28 mouse cellular contexts compared by ENCODE assay signal in genomic region chr15:10133781-10134180, GRCm38 (mm10). TPM values are rescaled to one million over a fixed set of nuclear protein-coding genes. Genes with fewer than 3 reads are reported as not detected.
DNase-seq lines count a peak whose midpoint lies in the region; ATAC-seq and TF ChIP-seq lines count a peak whose summit lies in the region.
"Had no signal": no experiment of that assay in that cellular context is flagged by ENCODE, and none has a peak within 500 bp of the region (broad histone marks: within the 10 kb centered on the region; RNA-seq: fewer than 3 reads in every experiment).

No protein-coding gene starts in this region.

- no peaks in the 10 kb centered on the region for H3K36me3 ChIP-seq in thymus, adult 2 months (ENCODE audit: control insufficient read depth, insufficient read depth, low read length)
- no peaks in the 10 kb centered on the region for H3K36me3 ChIP-seq in hindbrain, embryonic 16.5 days (ENCODE audit: control insufficient read depth, insufficient read depth, low read length)
- H3K36me3 ChIP-seq: embryonic facial prominence, embryonic 13.5 days; embryonic facial prominence, embryonic 15.5 days; forebrain, embryonic 10.5 days; forebrain, embryonic 12.5 days; G1E had no signal

- POLR2A ChIA-PET in Patski (lab: Charles Lee) = no interaction called here

- no peaks in the 10 kb centered on the region for H3K4me1 ChIP-seq in thymus, adult 2 months (replicated peaks; ENCODE audit: control insufficient read depth, insufficient read depth, low read length)
- H3K4me1 ChIP-seq in hindbrain, embryonic 16.5 days (ENCODE audit: control insufficient read depth, insufficient read depth, low read depth, low read length) = no peaks in the 10 kb centered on the region
- H3K4me1 ChIP-seq: embryonic facial prominence, embryonic 13.5 days; embryonic facial prominence, embryonic 15.5 days; forebrain, embryonic 10.5 days; forebrain, embryonic 12.5 days had no signal

- H3K4me3 ChIP-seq in layer of hippocampus, adult 2 months = no peak overlapping the region
- no peak overlapping the region for H3K4me3 ChIP-seq in thymus, adult 2 months (ENCODE audit: control insufficient read depth, insufficient read depth, low read length)
- no peak overlapping the region for H3K4me3 ChIP-seq in hindbrain, embryonic 16.5 days (ENCODE audit: low read length)
- H3K4me3 ChIP-seq: embryonic facial prominence, embryonic 13.5 days; embryonic facial prominence, embryonic 15.5 days; erythroblast, embryonic 14.5 days; forebrain, embryonic 10.5 days; forebrain, embryonic 12.5 days had no signal

- DNase-seq in layer of hippocampus, adult 11-12 months (ENCODE audit: low spot score) = peak; percentile 20
- no peak for DNase-seq in layer of hippocampus, postnatal 10 days (ENCODE audit: low spot score in 2 of 2)
- no peak for DNase-seq in Patski (ENCODE audit: low read depth, low spot score)
- DNase-seq in layer of hippocampus, adult 2 months (ENCODE audit: low spot score in 2 of 2) = peak; percentile 41 to 70
- peak; percentile 27 for DNase-seq in layer of hippocampus, adult 9-10 months (ENCODE audit: low spot score)
- no peak for DNase-seq in thymus, postnatal 25 days
- no peak for DNase-seq in thymus, adult 2 months
- DNase-seq: adrenal gland, adult 2 months; adrenal gland, postnatal 10 days; adrenal gland, postnatal 25 days; B cell, adult 2 months; cerebellum, adult 11-12 months; cerebellum, adult 2 months; cerebellum, adult 9-10 months; cerebellum, postnatal 10 days; cerebellum, postnatal 25 days; embryo, embryonic 11 days had no signal

- peak; percentile 39 for ATAC-seq in Patski
- no peak for ATAC-seq in hindbrain, embryonic 16.5 days
- ATAC-seq: CD4-positive, CD25-positive, alpha-beta regulatory T cell, adult 4 months; forebrain, embryonic 14.5 days; forebrain, embryonic 16.5 days had no signal

- peaks cover 14% of the 10 kb centered on the region for H3K27me3 ChIP-seq in Patski
- no peaks in the 10 kb centered on the region for H3K27me3 ChIP-seq in thymus, adult 2 months (ENCODE audit: control insufficient read depth, insufficient read depth, low read length)
- H3K27me3 ChIP-seq in hindbrain, embryonic 16.5 days (replicated peaks; ENCODE audit: control insufficient read depth, insufficient read depth, low read length) = no peaks in the 10 kb centered on the region
- H3K27me3 ChIP-seq: CH12.LX; embryonic facial prominence, embryonic 13.5 days; embryonic facial prominence, embryonic 15.5 days; forebrain, embryonic 12.5 days had no signal

- H3K27ac ChIP-seq in layer of hippocampus, adult 2 months = 0 out of 2 replicates have a peak overlapping the region, but pooled peaks have one; percentile 3
- H3K27ac ChIP-seq in thymus, adult 2 months (ENCODE audit: control insufficient read depth, insufficient read depth, low read length) = no peak overlapping the region
- H3K27ac ChIP-seq in hindbrain, embryonic 16.5 days (ENCODE audit: low read depth, low read length) = no peak overlapping the region
- H3K27ac ChIP-seq: embryonic facial prominence, embryonic 13.5 days; embryonic facial prominence, embryonic 15.5 days; forebrain, embryonic 10.5 days; forebrain, embryonic 12.5 days had no signal

- H3K9me3 ChIP-seq in hindbrain, embryonic 16.5 days (ENCODE audit: control insufficient read depth, low read length) = no peaks in the 10 kb centered on the region
- H3K9me3 ChIP-seq: embryonic facial prominence, embryonic 13.5 days; embryonic facial prominence, embryonic 15.5 days; forebrain, embryonic 10.5 days; forebrain, embryonic 12.5 days; G1E had no signal

- 97% methylated on average over 2 of the region's 2 CpGs for WGBS in thymus, adult 2 months
- 89% methylated on average over 2 of the region's 2 CpGs for WGBS in hindbrain, embryonic 16.5 days

- no peak overlapping the region for H3K4me2 ChIP-seq in hindbrain, embryonic 16.5 days (ENCODE audit: low read length)
- H3K4me2 ChIP-seq: embryonic facial prominence, embryonic 13.5 days; embryonic facial prominence, embryonic 15.5 days; forebrain, embryonic 12.5 days had no signal

- in situ Hi-C loops in Patski (cut with MboI; ENCODE audit: low pct_unique_long_range_greater_than_20kb) = no loop called here

- TF ChIP-seq CTCF in Patski (IDR thresholded peaks at IDR 0.05) = no peak
- no peak for TF ChIP-seq CTCF in layer of hippocampus, adult 2 months (conservative IDR thresholded peaks at IDR 0.05)
- no peak for TF ChIP-seq CTCF in thymus, adult 2 months (IDR thresholded peaks at IDR 0.05; ENCODE audit: borderline replicate concordance, control insufficient read depth, extremely low read depth, insufficient read depth, low read length, poor library complexity)

- TF ChIP-seq POLR2A in thymus, adult 2 months (IDR thresholded peaks at IDR 0.05; ENCODE audit: control insufficient read depth, extremely low read depth, insufficient read depth, low read length, poor library complexity) = no peak

- no peak overlapping the region for H3K9ac ChIP-seq in hindbrain, embryonic 16.5 days (ENCODE audit: low read depth, low read length)
- H3K9ac ChIP-seq: embryonic facial prominence, embryonic 13.5 days; embryonic facial prominence, embryonic 15.5 days; forebrain, embryonic 12.5 days had no signal

- CTCF ChIA-PET in Patski (lab: Charles Lee) = no interaction called here

RNA-seq across cellular contexts. Expression of gene Prlr, which starts 43.3 kb away (rescaled TPM):
- 1 to 10 TPM; 4.0 to 4.4 TPM for total RNA-seq in layer of hippocampus, postnatal 10 days (2021)
- not detected for polyA plus RNA-seq in Patski (2021)
- 1 to 10 TPM; 3.5 to 4.3 TPM for total RNA-seq in layer of hippocampus, adult 2 months (2021)
- polyA plus RNA-seq in thymus, adult 2 months (2012; rRNA removed) = 0.16 and 0.28 TPM in 2 replicates
- 2.8 and 2.9 TPM in 2 replicates for polyA plus RNA-seq in hindbrain, embryonic 16.5 days (2015; fragmentation: Nextera tagmentation; extraction: Ambion mirVana)
- total RNA-seq: CH12.LX had no signal
- polyA plus RNA-seq: erythroblast, embryonic 14.5 days; G1E had no signal

Comparison
In these comparisons a context has a peak if more than half of its experiments do, and no peak if none do; other contexts are left out.
1. DNase-seq: peak in layer of hippocampus, adult 11-12 months (single experiment), layer of hippocampus, adult 2 months (2 of 2) and layer of hippocampus, adult 9-10 months (single experiment); none in layer of hippocampus, postnatal 10 days (0 of 2), Patski (single experiment), thymus, postnatal 25 days (single experiment) and thymus, adult 2 months (single experiment).